Mouse (Mus musculus): ENCODE measurements around the gene Atf1. TPM values are rescaled to one million over a fixed set of nuclear protein-coding genes. Genes with fewer than 3 reads are reported as not detected.
A peak's percentile ranks its signal among the peaks of the same experiment; 100 is the strongest.

The Atf1 gene
- total RNA-seq, 1 experiment from 2014 or later = 86.5 TPM

DNA sequence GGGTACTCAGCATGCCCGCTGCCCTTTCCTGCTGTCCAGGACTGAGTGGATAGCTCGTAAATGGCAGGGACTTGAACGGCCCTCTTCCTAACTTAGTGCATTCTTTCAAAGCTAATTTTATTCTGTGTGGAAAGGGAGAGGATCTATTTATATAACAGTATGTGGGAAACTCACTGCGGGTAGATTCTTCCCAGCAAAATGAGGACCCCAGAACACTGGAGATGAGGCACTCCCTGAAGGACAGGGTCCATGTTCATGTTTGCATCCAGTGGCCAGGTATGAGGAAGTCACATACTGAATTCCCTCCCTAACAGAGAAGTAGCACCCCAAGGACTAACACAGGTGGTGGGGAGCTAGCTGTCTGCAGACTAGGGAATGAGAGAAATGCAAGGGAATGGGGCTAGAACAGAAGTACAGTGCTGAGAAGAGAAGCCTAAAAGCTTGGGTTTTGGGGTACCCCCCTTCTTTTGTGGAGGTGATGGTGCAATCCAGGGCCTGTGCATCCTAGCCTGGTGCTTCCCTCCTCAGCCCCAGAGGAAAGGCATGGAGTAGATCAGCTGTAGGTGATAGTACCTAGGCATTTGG, 25.1 kb upstream of the Atf1 start:
- ATAC-seq (replicated peaks in 1 of 2; ENCODE audit: insufficient read depth in 1 of 2, low FRiP score in 2 of 2, low TSS enrichment in 1 of 2, low read depth in 1 of 2, poor library complexity in 2 of 2, severe bottlenecking in 2 of 2) = no peak

DNA sequence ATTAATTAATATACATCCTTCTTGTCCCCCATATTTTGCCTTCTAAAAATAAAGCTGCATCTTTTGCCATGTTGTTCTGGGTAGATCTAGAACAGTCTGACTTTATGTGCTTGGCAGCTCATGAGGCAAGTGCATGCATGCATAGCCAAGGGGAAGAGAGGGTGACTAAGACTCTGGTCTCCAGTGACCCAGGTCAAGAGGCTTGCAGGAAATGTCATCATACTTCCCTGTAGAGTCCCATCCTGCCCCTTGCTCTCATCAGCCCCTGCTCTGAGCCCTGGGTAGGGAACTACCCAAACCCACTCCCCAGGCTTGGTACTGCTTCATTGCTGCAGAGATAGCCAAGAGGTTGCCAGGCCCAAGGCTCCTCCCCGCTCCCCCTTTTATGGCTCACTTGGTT, 23.0 kb upstream of the Atf1 start:
- no peak; a peak in 1 of 4 replicates for ATAC-seq (replicated peaks in 1 of 2; ENCODE audit: insufficient read depth in 1 of 2, low FRiP score in 2 of 2, low TSS enrichment in 1 of 2, low read depth in 1 of 2, poor library complexity in 2 of 2, severe bottlenecking in 2 of 2)

- no peak for ATAC-seq (replicated peaks in 1 of 2; ENCODE audit: insufficient read depth in 1 of 2, low FRiP score in 2 of 2, low TSS enrichment in 1 of 2, low read depth in 1 of 2, poor library complexity in 2 of 2, severe bottlenecking in 2 of 2)
Observed at GRCm38 (mm10) chr15:100210013-100210412, 17.6 kb upstream of the Atf1 start.

- no peak for ATAC-seq (replicated peaks in 1 of 2; ENCODE audit: insufficient read depth in 1 of 2, low FRiP score in 2 of 2, low TSS enrichment in 1 of 2, low read depth in 1 of 2, poor library complexity in 2 of 2, severe bottlenecking in 2 of 2)
Observed at GRCm38 (mm10) chr15:100213339-100213738, 14.3 kb upstream of the Atf1 start.

- peak in 1 of 2 experiments; percentile 43; a peak in 1 of 4 replicates for ATAC-seq (replicated peaks in 1 of 2; ENCODE audit: insufficient read depth in 1 of 2, low FRiP score in 2 of 2, low TSS enrichment in 1 of 2, low read depth in 1 of 2, poor library complexity in 2 of 2, severe bottlenecking in 2 of 2)
Observed at GRCm38 (mm10) chr15:100215092-100215491, 12.5 kb upstream of the Atf1 start.

DNA sequence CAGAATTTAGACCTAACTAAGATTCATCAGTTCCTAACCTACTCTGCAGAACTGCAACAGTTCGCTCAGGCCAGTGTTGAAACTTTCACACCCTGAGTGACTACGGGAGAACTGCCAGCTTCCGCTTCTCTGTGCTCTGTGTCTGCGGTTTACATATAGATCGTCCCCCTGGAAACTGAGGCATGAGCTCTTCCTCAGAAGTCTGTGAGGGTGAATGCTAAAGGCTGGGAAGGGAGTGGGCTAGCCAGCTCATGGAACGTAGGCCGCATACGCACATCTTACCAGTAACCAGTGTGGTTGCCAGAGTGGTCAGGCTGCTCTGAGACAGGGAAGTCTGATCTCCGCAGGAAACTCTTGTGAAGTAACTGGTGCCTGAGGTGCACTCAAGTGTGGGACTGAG, 11.4 kb upstream of the Atf1 start:
- ATAC-seq (replicated peaks in 1 of 2; ENCODE audit: insufficient read depth in 1 of 2, low FRiP score in 2 of 2, low TSS enrichment in 1 of 2, low read depth in 1 of 2, poor library complexity in 2 of 2, severe bottlenecking in 2 of 2) = peak in 1 of 2 experiments; percentile 59; a peak in 1 of 4 replicates

DNA sequence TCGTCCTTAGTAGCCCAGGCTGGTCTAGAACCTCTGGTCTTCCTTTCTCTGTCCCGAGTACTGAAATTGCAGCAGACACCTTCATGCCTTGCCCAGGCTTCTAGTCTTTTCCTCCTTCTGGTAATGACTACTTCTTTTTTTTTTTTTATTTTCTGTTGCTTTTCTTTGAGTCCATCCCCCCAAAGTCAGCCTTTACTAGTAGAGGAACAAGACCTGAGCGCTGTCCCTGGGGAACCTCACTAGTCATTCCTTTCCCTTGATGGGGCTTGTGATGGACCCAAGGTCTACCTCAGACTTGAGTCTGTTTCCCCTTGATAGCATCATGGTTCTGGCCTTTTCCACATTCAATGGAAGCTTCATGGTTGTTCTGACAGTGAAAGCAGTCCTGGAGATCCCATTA, 9.6 kb upstream of the Atf1 start:
- ATAC-seq (replicated peaks in 1 of 2; ENCODE audit: insufficient read depth in 1 of 2, low FRiP score in 2 of 2, low TSS enrichment in 1 of 2, low read depth in 1 of 2, poor library complexity in 2 of 2, severe bottlenecking in 2 of 2) = no peak

DNA sequence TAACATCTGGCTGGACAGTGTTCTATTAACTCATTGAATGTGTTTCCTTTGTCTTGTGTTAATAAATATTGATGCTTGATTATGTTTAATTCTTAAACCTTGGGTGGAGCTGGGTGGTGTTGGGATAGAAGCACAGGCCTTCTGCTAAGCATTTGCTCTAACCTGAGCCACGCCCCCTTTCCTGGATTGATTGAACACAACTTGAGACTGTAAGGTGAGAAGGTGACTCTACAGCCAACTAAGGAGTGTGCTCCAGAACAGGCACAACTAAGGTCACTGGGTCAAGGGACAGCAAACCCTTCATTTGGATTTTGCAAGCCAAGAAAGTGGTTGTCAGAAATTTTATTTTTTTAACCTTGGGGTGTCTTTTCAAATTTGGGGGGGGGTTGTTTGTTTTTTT, 8.2 kb upstream of the Atf1 start:
- no peak for ATAC-seq (replicated peaks in 1 of 2; ENCODE audit: insufficient read depth in 1 of 2, low FRiP score in 2 of 2, low TSS enrichment in 1 of 2, low read depth in 1 of 2, poor library complexity in 2 of 2, severe bottlenecking in 2 of 2)

GRCm38 (mm10) chr15:100220916-100221315, 6.7 kb upstream of the Atf1 start:
- ATAC-seq (replicated peaks in 1 of 2; ENCODE audit: insufficient read depth in 1 of 2, low FRiP score in 2 of 2, low TSS enrichment in 1 of 2, low read depth in 1 of 2, poor library complexity in 2 of 2, severe bottlenecking in 2 of 2) = no peak

GRCm38 (mm10) chr15:100225381-100225780, 2.2 kb upstream of the Atf1 start:
- no peak for ATAC-seq (replicated peaks in 1 of 2; ENCODE audit: insufficient read depth in 1 of 2, low FRiP score in 2 of 2, low TSS enrichment in 1 of 2, low read depth in 1 of 2, poor library complexity in 2 of 2, severe bottlenecking in 2 of 2)

DNA sequence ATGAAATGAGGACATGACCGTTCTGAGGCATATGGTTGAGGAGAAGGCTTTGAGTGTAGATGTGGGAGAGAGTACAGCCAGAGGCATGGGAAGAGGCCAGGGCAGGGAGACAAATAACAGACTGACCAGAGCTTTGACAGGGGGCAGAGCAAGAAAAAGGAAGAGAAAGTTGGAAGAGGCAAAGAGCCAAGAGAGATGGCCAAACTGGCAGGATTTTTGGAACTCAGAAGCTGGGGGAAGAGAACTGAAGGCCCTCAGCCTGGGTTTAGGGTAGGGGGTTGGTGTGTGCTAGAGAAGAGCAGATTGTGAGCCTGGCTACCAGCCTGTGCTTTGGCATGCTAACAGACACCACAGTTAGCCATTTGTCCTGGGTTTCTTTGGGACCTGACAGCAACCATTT, 1.7 kb upstream of the Atf1 start:
- no peak for ATAC-seq (replicated peaks in 1 of 2; ENCODE audit: insufficient read depth in 1 of 2, low FRiP score in 2 of 2, low TSS enrichment in 1 of 2, low read depth in 1 of 2, poor library complexity in 2 of 2, severe bottlenecking in 2 of 2)

DNA sequence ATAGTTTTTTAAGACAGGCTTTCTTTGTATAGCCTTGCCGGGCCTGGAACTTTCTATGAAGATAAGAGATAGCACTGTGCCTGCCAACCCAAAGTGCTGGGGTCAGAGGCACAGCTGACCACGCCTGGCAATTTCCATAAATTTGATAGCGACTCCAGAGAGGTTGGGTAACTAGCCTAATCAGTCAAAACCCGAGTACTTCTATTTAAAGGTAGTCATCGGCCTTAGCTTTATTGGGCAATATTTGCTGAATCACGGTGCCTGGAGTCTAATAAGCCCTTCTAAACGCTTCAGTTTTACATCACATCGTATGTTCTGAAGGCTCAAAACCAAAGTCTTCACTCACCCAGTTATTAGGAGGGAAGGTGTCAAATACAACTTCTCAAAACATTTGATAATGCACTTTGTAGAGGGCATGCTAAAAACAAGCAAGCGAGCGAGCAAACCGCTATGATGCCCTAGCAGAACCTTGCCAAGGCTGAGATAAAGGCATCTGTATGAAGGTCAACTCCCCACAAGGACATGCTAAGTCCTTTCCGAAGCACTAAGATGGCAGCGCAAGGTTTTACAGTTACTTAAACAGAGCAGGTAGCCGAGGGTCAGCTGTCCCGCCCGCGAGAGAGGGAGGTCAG, 472 bp upstream of the Atf1 start:
- ATAC-seq (replicated peaks in 1 of 2; ENCODE audit: insufficient read depth in 1 of 2, low FRiP score in 2 of 2, low TSS enrichment in 1 of 2, low read depth in 1 of 2, poor library complexity in 2 of 2, severe bottlenecking in 2 of 2) = peak; percentile 46 to 65

- no peak for ATAC-seq (replicated peaks in 1 of 2; ENCODE audit: insufficient read depth in 1 of 2, low FRiP score in 2 of 2, low TSS enrichment in 1 of 2, low read depth in 1 of 2, poor library complexity in 2 of 2, severe bottlenecking in 2 of 2)
Observed at GRCm38 (mm10) chr15:100228535-100229336, 1.1 kb downstream of the Atf1 start.

- ATAC-seq (replicated peaks in 1 of 2; ENCODE audit: insufficient read depth in 1 of 2, low FRiP score in 2 of 2, low TSS enrichment in 1 of 2, low read depth in 1 of 2, poor library complexity in 2 of 2, severe bottlenecking in 2 of 2) = no peak
Observed at GRCm38 (mm10) chr15:100230655-100231054, 3.0 kb downstream of the Atf1 start.

- ATAC-seq (replicated peaks in 1 of 2; ENCODE audit: insufficient read depth in 1 of 2, low FRiP score in 2 of 2, low TSS enrichment in 1 of 2, low read depth in 1 of 2, poor library complexity in 2 of 2, severe bottlenecking in 2 of 2) = no peak
Observed at GRCm38 (mm10) chr15:100231616-100232525, 4.3 kb downstream of the Atf1 start.

- no peak for ATAC-seq (replicated peaks in 1 of 2; ENCODE audit: insufficient read depth in 1 of 2, low FRiP score in 2 of 2, low TSS enrichment in 1 of 2, low read depth in 1 of 2, poor library complexity in 2 of 2, severe bottlenecking in 2 of 2)
Observed at GRCm38 (mm10) chr15:100235208-100235965, 7.8 kb downstream of the Atf1 start.

DNA sequence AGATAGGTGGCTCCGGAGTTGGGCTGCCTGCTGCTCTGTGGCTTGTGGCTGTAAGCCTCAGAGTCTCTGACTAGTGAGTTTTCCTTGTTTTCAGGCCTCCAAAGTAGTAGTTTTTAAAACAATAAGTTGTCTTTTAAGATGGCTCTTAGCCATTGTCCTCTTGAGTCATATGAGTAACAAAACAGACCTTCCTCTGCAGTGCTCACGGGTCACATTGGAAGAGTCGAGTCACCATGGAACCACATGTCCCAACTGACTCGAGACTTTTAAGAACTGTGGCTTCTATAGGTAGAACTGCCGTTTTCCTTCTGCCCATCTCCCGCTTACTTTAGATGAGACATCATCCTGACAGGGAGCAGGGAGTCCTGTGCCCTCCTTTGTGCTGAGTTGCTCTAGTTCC, 9.3 kb downstream of the Atf1 start:
- ATAC-seq (replicated peaks in 1 of 2; ENCODE audit: insufficient read depth in 1 of 2, low FRiP score in 2 of 2, low TSS enrichment in 1 of 2, low read depth in 1 of 2, poor library complexity in 2 of 2, severe bottlenecking in 2 of 2) = no peak; a peak in 1 of 4 replicates

All from hematopoietic stem cell, adult 5-6 weeks (primary cell).